Mouse (Mus musculus): ENCODE measurements around the gene Slmap. TPM values are rescaled to one million over a fixed set of nuclear protein-coding genes. Genes with fewer than 3 reads are reported as not detected.
A peak's percentile ranks its signal among the peaks of the same experiment; 100 is the strongest.

Gene Slmap
- polyA plus RNA-seq, 1 experiment from 2014 or later = 121 TPM

DNA sequence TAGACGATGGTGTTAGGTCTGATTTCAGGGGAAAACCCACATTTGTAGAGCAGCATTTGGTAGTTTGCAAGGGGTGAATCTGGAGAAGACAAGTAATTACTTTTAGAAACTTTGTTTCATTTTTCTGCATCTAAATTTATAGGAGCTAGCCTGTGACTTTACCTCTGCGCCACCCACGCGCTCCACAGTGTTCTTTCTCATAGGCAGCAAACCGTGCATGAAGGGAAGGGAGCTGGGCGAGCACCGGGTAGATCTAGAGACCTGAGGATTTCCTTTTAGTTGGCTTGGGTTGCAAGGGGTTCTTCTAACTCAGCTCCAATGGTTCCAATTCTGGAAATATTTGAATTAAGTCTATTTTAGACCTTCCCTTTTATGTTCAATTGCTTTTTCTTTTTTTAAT is 23.8 kb upstream of the Slmap start:
- DNase-seq (ENCODE audit: low read depth, low spot score) = no peak
- no peak for ATAC-seq
- ChIA-PET POLR2A (no interaction called here), CTCF (no interaction called here)
- no peaks in the 10 kb centered on the region for H3K27me3 ChIP-seq
- no peak for TF ChIP-seq CTCF (IDR thresholded peaks at IDR 0.05)
- in situ Hi-C loops (cut with MboI; ENCODE audit: low pct_unique_long_range_greater_than_20kb) = no loop called here

DNA sequence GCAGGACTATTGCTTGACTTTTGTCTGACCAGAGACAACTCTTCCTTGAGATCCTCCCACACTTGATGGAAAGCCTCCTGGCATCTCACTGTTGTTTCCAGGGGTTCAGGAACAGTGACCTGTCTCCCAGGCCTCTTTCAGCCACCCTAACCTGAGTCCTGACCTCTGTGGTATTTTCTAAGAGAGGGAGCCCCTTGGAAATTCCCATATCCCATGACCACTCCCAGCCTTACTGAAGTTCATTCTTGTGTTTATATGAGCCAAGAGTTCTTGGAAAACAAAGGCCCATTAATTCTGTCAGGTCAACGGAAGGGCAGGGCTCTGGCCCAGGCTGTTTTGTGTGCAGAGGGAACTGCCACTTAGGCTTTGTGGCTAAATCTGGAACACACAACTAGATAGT is 22.9 kb upstream of the Slmap start:
- no peaks in the 10 kb centered on the region for H3K27me3 ChIP-seq
- ATAC-seq (no peak), DNase-seq (ENCODE audit: low read depth, low spot score) (no peak)
- ChIA-PET CTCF (no interaction called here), POLR2A (no interaction called here)
- TF ChIP-seq CTCF (IDR thresholded peaks at IDR 0.05) = no peak
- in situ Hi-C loops (cut with MboI; ENCODE audit: low pct_unique_long_range_greater_than_20kb) = no loop called here

- POLR2A ChIA-PET = no interaction called here
Observed at GRCm38 (mm10) chr14:26552853-26553252, 18.1 kb upstream of the Slmap start.

GRCm38 (mm10) chr14:26552441-26552840 is 17.7 kb upstream of the Slmap start:
- in situ Hi-C loops (cut with MboI; ENCODE audit: low pct_unique_long_range_greater_than_20kb) = no loop called here
- no peak for TF ChIP-seq CTCF (IDR thresholded peaks at IDR 0.05)
- ATAC-seq = no peak
- no peak for DNase-seq (ENCODE audit: low read depth, low spot score)
- CTCF ChIA-PET = interaction anchor here (0.8 kb wide), 1 partner anchor 16 kb away, joined by 3 read pairs; no protein-coding TSS in a partner anchor
- no peaks in the 10 kb centered on the region for H3K27me3 ChIP-seq
- POLR2A ChIA-PET = no interaction called here

More at GRCm38 (mm10) chr14:26552853-26553252, 18.1 kb upstream of the Slmap start:
- ATAC-seq (no peak), DNase-seq (ENCODE audit: low read depth, low spot score) (no peak)
- CTCF ChIA-PET = interaction anchor here (0.8 kb wide), 1 partner anchor 17 kb away, joined by 3 read pairs; no protein-coding TSS in a partner anchor
- no peaks in the 10 kb centered on the region for H3K27me3 ChIP-seq
- in situ Hi-C loops (cut with MboI; ENCODE audit: low pct_unique_long_range_greater_than_20kb) = no loop called here
- no peak for TF ChIP-seq CTCF (IDR thresholded peaks at IDR 0.05)

GRCm38 (mm10) chr14:26550712-26551111 is 16.0 kb upstream of the Slmap start:
- ChIA-PET POLR2A (no interaction called here), CTCF (interaction anchor here (1.3 to 1.5 kb wide), 2 partner anchors 11 to 12 kb away, joined by 3 to 4 read pairs; no protein-coding TSS in a partner anchor)
- H3K27me3 ChIP-seq = no peaks in the 10 kb centered on the region
- no peak for DNase-seq (ENCODE audit: low read depth, low spot score)
- in situ Hi-C loops (cut with MboI; ENCODE audit: low pct_unique_long_range_greater_than_20kb) = no loop called here
- no peak for TF ChIP-seq CTCF (IDR thresholded peaks at IDR 0.05)
- ATAC-seq = no peak

GRCm38 (mm10) chr14:26547516-26548488 is 13.1 kb upstream of the Slmap start:
- ATAC-seq = no peak
- H3K27me3 ChIP-seq = no peaks in the 10 kb centered on the region
- in situ Hi-C loops (cut with MboI; ENCODE audit: low pct_unique_long_range_greater_than_20kb) = no loop called here
- ChIA-PET CTCF (no interaction called here), POLR2A (interaction anchor here (0.6 kb wide), 1 partner anchor 10 kb away, joined by 8 read pairs; no protein-coding TSS in a partner anchor)
- TF ChIP-seq CTCF (IDR thresholded peaks at IDR 0.05) = no peak
- no peak for DNase-seq (ENCODE audit: low read depth, low spot score)

DNA sequence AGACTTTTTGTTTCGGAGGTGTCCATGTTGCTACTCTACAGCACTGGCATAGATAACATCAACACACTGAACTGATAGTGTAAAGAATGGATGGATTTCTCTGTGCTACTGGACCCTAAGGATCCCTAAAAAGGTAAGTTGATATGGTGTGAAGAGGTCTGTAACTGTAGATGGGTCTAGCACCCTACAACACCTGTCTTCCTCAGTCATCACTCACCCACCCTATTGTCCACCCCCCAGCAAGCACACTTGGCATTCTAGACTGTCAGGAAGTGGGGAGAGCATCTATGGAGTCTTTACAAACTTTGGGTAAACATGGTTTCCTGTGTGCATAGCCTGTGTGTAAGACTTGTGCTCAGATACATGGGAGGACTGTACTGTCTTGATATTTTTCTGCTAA is 7.4 kb upstream of the Slmap start:
- POLR2A ChIA-PET = no interaction called here

DNA sequence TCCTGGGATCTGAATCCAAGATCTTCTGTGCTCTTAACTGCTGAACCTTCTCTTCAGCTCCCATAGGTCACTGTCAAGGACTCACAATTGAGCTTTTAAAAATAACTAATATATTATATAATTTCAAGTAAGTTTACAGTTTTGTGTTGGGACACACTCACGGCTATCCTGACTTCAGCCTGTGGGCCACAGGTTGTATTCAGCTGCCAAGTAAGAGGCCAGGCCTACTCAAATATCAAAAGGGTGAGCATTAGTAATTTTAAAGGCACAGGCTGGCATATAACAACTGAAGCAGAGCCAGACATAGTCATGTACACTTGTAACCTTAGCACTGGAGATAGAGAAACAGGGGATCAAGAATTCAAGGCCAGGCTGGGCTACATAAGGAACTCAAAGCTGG is 5.8 kb upstream of the Slmap start:
- ATAC-seq (no peak), DNase-seq (ENCODE audit: low read depth, low spot score) (no peak)
- CTCF ChIA-PET = interaction anchor here (0.9 kb wide), 1 partner anchor 10 kb away, joined by 3 read pairs; no protein-coding TSS in a partner anchor
- H3K27me3 ChIP-seq = no peaks in the 10 kb centered on the region
- POLR2A ChIA-PET = no interaction called here
- TF ChIP-seq CTCF (IDR thresholded peaks at IDR 0.05) = no peak
- in situ Hi-C loops (cut with MboI; ENCODE audit: low pct_unique_long_range_greater_than_20kb) = no loop called here

More for the DNA sequence above, 7.4 kb upstream of the Slmap start:
- CTCF ChIA-PET = no interaction called here
- in situ Hi-C loops (cut with MboI; ENCODE audit: low pct_unique_long_range_greater_than_20kb) = no loop called here
- no peak for ATAC-seq
- H3K27me3 ChIP-seq = no peaks in the 10 kb centered on the region
- no peak for DNase-seq (ENCODE audit: low read depth, low spot score)
- no peak for TF ChIP-seq CTCF (IDR thresholded peaks at IDR 0.05)

DNA sequence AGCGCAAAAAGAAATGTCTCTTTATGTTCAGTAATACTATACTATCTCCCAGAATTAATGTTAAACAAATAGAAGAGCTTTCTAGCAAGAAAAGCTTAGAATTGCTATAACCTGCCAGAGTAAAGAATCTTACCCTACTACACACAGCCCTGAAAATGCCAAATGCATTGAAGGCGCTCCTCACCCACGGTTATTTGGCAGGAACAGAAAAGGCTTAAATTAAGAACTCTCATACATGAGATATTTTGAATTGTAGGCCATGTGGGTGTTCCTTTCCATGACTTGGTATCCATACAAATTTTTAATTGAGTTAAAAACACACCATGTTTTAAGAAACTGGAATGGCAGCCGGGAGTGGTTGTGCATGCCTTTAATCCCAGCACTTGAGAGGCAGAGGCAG is 4.5 kb upstream of the Slmap start:
- ChIA-PET CTCF (interaction anchor here (1.7 kb wide), 1 partner anchor 12 kb away, joined by 4 read pairs; no protein-coding TSS in a partner anchor), POLR2A (no interaction called here)
- DNase-seq (ENCODE audit: low read depth, low spot score) (no peak), ATAC-seq (no peak)
- in situ Hi-C loops (cut with MboI; ENCODE audit: low pct_unique_long_range_greater_than_20kb) = no loop called here
- TF ChIP-seq CTCF (IDR thresholded peaks at IDR 0.05) = no peak
- H3K27me3 ChIP-seq = no peaks in the 10 kb centered on the region

DNA sequence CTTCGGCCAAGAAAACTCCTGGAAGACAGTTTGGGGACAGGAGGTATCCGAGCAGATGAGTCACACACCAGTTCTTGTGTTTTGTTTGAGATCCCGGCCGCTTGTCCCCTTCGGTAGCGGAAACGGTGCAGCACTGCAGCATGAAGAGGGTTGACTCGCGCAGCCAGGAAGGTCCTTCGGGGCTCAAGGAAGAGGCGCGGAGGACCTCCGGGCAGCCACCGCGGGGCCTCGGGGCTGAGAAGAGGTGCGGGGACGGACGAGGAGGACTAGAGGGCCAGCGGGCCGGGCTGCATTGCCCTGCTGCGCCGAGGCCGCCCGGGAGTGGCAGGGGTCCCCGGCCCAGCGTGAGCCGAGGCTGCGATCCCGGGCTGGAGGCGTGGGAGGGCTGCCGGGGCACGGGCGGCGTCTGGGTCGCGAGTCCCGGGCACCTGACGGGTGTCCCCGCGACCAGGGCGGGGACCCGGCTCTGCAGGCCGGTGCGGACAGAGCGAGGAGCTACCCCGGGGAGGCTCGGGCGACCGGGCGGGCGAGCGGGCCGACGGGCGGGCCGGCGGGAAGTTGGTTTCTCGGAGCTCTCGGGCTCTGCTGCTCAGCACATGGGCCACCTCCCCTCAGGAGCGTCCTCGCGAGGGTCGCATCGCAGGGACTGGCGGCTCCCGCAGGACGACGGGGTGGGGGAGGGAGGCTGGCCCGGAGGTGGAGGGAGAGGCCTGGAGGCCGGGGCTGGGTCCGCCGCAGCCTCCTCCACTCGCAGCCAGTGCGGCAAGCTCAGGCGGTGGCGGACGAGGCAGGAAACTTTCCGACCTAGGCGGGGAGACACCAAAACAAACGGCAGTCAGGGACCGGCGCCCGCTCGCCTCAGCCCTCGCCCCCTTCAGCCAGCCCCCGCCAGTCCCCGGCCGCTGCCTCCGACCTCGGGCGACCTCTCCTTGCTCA is 642 bp downstream of the Slmap start:
- POLR2A ChIA-PET = interaction anchor here (0.9 to 1.5 kb wide), 3 partner anchors 14 to 48 kb away, joined by 3 to 5 read pairs (median 4); no protein-coding TSS in a partner anchor

More for the DNA sequence above, 642 bp downstream of the Slmap start:
- in situ Hi-C loops (cut with MboI; ENCODE audit: low pct_unique_long_range_greater_than_20kb) = loop anchor here (5.0 kb wide), 1 partner anchor 48 kb away; no protein-coding TSS in a partner anchor
- no peak for DNase-seq (ENCODE audit: low read depth, low spot score)
- CTCF ChIA-PET = interaction anchor here (1.8 kb wide), 1 partner anchor 10 kb away, joined by 5 read pairs; no protein-coding TSS in a partner anchor
- H3K27me3 ChIP-seq = no peaks in the 10 kb centered on the region
- peak; percentile 40 for ATAC-seq
- no peak for TF ChIP-seq CTCF (IDR thresholded peaks at IDR 0.05)
